Mouse (Mus musculus) ovary, adult 18-20 months (tissue): ENCODE results near the gene Afg1l.

ENCODE experiments used
- DNase-seq: peaks from one replicate; pipeline ENCODE4 v3.0.0; 2022; ENCODE audit warnings: low spot score, mixed read lengths

Afg1l gene

DNA sequence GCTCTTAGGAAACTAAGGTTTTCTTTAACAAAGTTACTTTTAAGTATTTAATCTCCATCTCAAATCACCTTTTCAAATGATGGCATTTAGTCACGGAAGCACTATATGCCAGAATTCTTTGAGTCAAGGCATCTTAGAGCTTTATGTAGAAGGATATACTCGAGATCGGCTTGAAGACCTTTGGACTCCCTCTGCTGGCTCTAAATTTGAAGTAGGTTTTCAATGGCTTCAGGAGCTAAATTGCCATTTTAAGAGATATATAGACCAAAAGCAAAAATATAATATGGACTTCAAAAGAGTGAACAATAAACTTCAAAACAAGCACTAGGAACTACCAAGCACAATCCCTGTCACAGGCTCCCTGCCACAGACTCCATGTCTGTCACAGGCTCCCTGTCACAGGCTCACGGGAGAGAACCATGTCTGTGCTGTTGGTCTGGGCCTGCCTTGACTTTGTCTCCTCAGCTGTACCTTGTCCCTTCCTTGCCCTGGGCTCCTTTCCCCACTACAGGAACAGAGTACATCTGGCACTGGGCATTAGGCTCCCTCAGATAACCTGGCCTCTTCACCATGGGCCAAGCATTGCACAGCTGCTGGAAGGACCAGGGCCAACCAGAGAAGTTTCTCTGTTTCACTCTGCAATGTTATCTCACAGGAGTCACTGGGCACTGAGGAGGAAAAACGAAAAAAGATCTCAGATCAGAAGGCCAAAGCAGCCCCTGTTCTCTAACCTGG is 210.4 kb downstream of the Afg1l start:
- no peak for DNase-seq

DNA sequence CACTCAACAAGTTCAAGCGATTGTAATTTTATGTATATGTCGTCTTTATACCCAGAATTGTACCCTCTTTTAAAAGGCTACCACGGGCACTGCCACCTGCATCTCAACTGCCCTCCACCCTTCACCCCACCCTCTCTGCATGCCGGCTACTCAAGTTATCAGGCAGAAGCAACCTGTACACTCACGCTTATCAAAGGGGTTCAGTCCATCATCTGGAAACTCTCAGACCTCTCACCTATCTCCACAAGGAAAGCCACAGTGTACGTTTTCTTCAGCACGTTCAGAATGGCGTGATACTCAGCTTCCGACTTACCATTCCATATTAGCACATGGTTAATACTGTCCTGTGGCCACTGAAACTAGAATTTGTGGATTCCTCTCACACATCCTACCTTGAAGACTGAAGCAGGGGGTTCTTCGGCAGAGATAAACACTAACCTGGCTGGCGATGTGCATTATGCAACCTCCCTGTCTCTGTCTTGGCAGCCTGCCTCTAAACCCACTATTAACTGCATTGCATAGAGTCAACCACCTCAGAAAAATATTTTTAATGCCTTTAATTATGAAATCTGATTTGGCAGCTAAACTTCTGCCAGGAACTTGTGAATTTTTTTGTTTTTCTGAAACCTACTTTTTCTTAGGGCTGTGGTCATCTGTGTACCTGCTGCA is 213.2 kb downstream of the Afg1l start:
- no peak for DNase-seq

DNA sequence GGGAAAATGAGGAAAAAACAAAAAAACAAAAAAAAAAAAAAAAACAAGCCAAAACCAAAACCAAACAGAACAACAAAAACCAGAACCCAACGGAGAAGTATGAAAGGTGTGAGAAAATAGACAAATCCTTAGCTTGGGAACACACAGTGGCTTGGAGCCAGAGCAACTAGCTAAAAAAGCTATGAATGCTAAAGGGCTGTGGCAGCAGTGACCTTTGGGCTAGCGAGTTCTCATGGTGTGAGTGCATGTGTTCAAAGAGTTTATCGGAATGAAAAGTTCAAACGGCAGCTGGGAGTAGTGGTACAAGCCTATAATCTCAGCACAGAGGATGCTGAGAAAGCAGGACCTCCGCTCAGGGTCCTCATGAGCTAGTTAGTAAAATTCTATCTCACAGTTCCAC is 214.2 kb downstream of the Afg1l start:
- DNase-seq: no peak

DNA sequence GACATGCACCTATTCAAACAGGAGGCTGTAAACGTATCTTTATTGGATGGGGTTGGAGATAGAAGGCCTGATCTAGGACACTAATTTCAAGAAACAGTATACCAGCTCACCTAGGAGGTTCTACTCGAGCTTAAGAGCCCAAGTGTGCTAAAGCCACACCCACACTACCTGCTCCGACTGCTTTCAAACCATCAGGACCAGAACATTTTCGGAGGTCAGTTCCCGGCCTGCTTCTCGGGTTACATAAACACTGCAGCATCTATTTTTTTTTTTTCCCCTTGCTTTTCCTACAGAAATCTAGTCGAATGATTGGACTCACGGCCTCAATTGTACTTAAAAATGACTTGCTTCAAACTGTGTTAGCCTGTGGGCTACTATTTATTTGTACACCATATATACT is 214.7 kb downstream of the Afg1l start:
- DNase-seq: no peak
